Mouse (Mus musculus) testis, postnatal 10 days (tissue): ENCODE data around the gene Ptpn11.
A peak's percentile ranks its signal among the peaks of the same experiment; 100 is the strongest.
"Not testable (repeated sequence)": the region's sequence is repeated elsewhere in the genome, so short reads cannot be mapped to it uniquely, and the experiment has no call there.

ENCODE experiments used
- DNase-seq: peaks from one replicate; pipeline ENCODE4 v3.0.0; 2021; ENCODE audit warnings: low spot score

Gene Ptpn11

GRCm38 (mm10) chr5:121214707-121215106, 23.5 kb upstream of the Ptpn11 start:
- DNase-seq = no peak

DNA sequence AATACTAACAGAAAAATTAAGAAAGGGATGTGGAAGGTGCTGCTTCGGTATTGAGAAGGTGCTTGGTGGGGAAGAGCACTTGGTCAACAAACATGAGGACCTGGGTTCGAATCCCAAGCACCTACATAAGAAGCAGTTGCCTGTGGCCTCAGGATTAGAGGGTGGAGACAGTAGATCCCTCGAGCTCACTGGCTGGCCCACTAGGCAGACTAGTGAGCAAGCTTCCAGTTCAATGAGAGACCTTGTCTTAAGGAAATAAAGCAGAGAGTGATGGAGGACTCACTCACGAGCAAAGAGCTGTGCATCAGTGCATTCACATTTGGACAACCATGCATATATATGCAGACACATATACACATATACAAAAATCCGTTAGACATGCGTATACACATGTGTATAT, 20.9 kb upstream of the Ptpn11 start:
- DNase-seq = no peak

GRCm38 (mm10) chr5:121210601-121210924, 19.4 kb upstream of the Ptpn11 start:
- DNase-seq = no peak

GRCm38 (mm10) chr5:121209755-121210600, 18.8 kb upstream of the Ptpn11 start:
- no peak for DNase-seq

- no peak for DNase-seq
These were observed 15.8 kb upstream of the Ptpn11 start for GRCm38 (mm10) chr5:121206984-121207383.

DNA sequence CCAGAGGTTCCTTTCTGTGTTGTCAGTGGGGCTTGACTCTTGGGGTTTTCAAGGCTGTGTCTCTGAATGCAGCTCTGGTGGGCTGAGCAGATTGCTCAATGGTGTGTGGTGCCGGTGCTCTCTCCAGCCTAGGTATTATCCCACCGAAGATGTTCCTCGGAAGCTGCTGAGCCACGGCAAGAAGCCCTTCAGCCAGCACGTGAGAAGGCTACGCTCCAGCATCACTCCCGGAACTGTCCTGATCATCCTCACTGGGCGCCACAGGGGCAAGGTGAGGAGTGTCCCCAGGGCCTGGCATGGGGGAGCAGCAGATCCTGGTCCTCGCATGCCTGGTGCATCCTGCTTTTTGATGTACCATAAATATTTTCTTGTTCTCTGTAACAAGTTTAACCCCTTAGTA, 15.3 kb upstream of the Ptpn11 start:
- DNase-seq = no peak

DNA sequence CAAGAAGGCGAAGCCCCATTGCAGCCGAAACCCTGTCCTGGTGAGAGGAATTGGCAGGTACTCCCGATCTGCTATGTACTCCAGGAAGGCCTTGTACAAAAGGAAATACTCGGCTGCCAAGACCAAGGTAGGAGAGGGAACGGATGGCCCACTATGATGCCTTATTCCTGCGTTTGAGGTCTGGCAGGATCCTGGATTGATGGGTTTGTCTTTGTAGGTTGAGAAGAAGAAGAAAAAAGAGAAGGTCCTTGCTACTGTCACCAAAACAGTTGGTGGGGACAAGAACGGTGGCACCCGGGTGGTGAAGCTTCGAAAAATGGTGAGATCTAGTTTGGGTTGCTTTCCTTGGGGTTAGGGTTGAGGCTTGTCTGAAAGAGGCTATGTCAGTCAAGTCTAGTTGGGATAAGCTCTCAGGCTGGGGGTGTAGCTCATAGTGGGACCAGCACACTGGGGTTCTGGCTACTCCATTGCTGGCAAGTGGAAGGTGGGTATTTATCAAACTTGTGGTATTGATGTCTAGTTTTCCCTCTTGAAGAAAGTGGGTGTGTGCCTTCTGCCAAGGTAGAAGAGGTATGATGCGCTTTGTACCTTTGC, 14.4 kb upstream of the Ptpn11 start:
- not testable (repeated sequence) for DNase-seq

DNA sequence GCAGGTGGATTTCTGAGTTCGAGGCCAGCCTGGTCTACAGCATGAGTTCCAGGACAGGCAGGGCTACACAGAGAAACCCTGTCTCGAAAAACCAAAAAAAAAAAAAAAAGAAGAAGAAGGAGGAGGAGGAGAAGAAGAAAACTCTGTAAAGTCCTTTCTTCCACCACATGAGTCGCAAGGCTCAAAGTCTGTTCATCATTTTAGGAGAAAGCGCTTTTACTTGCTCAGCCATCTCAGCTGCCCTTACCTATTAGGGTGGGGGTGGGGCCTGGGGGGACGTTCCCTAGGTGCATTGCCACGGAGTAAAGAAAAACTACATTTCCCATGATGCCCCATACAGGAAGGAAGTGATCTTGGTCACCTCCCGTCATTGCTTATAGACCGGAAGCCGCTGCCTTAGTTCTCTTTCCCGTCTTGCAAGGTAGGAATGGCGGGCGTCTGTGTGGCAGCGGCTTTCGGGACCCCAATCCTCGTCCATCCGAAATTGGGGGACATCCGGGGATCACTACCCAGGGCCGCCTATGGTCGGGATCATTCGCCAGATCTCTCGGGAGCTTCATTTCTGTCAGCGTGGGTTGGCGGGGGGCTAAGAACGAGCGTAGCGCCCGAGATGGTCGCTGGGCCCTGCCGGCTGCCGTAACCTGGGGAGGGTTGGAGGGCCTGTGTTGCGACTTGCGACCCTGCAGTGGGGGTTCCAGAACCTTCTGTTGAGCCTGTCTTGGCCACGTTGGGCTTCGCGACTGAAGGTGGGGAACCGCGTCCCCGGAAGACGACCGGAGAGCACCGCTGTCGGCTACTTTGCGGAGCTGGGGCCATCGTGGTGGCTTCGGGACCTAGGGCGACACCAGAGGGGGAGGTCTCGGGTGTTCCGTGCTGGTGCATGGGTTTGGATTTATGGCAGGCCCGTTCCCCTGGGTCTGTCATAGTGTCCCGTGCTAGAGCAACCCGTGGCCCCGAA, 13.2 kb upstream of the Ptpn11 start, which contains the start of gene Rpl6:
Rpl6 (plus strand) TSS at position 350 of the 958 bp plus-strand sequence.
- DNase-seq = peak; percentile 82

GRCm38 (mm10) chr5:121202467-121202866, 11.3 kb upstream of the Ptpn11 start:
- no peak for DNase-seq

GRCm38 (mm10) chr5:121201739-121202138, 10.5 kb upstream of the Ptpn11 start:
- DNase-seq = no peak

GRCm38 (mm10) chr5:121198376-121198775, 7.2 kb upstream of the Ptpn11 start:
- no peak for DNase-seq

- DNase-seq = no peak
These were observed 6.1 kb upstream of the Ptpn11 start for GRCm38 (mm10) chr5:121197337-121197736.

GRCm38 (mm10) chr5:121196764-121197163, 5.6 kb upstream of the Ptpn11 start:
- no peak for DNase-seq

DNA sequence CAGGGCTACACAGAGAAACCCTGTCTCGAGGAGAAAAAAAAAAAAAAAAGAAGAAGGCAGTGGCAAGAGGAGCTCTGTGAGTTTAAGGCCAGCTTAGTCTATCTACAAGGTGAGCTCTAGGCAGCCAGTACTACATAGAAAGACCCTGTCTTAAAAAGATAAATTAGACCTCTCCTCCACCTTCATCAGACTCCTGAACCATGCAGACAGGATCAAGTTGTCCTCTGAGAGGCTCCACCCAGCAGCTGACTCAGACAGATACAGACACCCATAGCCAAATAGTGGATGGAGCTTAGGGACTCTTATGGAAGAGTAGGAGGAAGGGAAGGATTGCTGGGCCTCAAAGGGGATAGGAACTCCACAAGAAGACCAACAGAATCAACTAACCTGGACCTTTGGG, 3.0 kb upstream of the Ptpn11 start:
- DNase-seq = no peak

DNA sequence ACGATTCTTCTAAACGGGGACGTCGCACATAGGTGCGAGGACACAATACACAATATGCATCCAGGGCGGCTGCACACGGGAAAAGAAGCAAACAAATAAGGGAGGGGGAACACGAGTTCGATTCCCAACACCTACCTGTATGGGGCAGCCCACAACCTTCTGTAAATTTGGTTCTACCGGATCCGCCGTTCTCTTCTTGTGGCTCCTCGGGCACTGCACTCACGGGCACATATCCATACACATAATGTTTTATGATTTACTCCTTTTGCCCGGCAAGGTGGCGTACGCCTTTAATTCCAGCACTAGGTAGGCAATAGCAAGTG, 348 bp upstream of the Ptpn11 start:
- DNase-seq = no peak

DNA sequence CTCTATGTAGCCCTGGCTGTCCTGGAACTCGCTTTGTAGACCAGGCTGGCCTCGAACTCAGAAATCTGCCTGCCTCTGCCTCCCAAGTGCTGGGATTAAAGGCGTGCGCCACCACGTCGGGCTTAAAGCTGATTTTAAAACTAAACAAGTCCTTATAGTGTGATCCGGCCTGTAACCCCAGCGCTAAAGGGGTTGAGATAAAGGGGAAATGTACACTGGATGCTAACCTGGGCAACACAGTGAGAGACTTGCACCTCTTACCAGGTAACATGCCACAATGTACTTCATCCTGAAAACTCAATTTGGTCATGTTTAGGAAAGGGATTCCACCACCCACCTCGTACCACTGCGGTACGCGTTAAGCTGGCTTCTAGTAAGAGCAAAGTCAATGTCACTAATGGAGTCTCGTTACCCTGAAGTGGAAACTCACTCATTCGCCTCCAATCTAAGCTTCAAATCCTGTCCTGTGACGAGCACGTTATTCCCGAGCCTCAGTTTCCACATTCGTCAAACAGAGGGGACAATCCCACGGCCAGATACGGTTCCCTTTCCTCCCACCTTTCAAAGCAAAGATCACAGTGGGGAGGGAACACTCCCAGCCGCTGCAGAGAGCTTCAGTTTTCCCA, 874 bp downstream of the Ptpn11 start:
- no peak for DNase-seq

- DNase-seq = no peak
These were observed 2.0 kb downstream of the Ptpn11 start for GRCm38 (mm10) chr5:121189182-121189581.

DNA sequence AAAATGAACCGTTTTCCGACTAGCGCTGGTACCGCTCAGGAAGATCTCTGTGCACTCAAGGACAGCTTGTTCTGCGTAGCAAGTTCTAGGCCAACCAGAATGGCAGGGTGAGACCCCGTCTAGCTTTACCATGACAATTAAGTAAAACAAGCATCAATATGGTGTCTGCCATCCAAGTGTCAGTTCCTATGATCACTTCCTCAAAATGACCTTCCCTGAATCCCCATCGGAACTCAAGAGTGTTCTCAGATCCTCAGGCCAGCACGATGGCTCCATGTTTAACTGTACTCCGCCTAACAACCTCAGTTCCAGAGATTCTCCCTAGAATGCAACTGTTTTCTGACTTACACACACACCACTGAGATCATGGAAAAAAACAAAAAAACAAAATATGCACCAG, 2.9 kb downstream of the Ptpn11 start:
- DNase-seq = no peak

GRCm38 (mm10) chr5:121187580-121188001, 3.6 kb downstream of the Ptpn11 start:
- DNase-seq = peak; percentile 46

DNA sequence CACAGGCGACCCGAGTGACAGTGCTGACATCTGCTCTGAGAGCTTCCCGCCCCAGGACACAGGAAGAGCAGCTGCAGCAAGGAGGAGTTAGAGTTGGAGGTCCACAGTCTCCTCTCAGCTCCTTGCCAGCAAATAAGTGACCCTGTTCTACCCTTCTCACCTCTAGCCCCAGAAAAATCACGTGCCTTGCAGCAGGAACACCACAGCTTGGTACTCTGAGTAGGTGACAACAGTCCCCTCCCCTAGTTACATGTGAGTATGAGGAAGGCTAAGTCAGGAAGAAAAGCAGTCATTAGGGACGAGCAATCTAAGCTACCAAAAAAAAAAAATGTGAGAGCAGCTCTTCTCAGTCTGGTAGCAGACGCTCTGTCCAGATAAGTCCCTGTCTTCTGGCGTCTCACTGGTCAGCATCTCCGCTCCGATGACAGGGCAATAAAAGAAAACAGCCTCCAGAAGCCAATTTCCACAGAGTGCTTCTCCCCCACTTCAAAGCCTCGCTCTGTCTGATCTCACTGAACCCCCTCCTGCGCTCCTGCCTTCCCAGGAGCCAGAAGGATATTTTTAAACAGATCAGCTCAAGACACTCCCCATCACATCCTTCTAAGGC, 6.1 kb downstream of the Ptpn11 start:
- DNase-seq = no peak

DNA sequence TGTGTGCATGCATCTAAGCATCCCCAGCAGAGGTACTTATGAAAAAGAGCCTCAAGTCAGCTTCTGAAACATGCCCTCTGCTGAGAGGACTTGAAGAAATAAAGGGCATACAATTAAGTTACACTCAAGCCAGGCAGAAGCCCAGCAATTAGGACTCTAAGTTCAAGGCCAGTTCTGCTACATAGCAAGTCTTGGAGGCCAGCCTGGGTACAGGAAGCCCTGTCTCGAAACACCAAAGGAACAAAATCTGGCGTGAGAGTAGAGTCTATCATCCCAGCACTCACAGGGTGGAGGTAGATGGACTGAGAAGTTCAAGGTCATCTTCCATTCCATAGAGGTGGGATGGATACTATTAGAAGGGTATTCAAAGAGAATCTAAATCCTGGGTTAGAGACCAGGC, 6.8 kb downstream of the Ptpn11 start:
- DNase-seq = no peak

DNA sequence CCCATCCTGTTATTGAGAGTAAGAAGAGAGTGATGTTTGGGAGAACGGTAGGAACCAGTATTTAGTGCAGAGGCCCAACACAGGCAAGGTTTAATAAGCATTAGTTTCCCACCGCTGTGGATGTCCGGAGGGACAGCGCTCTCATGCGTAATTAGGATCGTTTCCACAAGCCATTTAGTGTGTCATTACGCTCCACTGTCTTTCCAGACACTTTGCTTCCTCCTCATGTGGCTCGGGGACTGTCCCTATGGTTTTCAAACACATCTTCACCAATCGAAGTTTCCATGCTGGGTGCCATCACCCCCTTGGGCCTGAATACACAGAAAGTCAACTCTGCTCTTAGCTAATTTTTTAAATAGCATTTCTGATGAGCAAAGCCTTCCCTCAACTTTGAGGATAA, 7.9 kb downstream of the Ptpn11 start:
- no peak for DNase-seq
